Mouse (Mus musculus) liver, embryonic 15.5 days (tissue): Measurements from ENCODE around the gene Qrfp. TPM values are rescaled to one million over a fixed set of nuclear protein-coding genes. Genes with fewer than 3 reads are reported as not detected.
A peak's percentile ranks its signal among the peaks of the same experiment; 100 is the strongest.

Experiments
- ATAC-seq: fragments of 200-750 bp; cut with Nextera tagmentation; 2 replicates; pipeline ENCODE4 v1.8.0; 2017; ENCODE audit warnings: moderate number of reproducible peaks, mild to moderate bottlenecking, moderate library complexity; ENCODE audit not compliant: insufficient read depth
- H3K27ac ChIP-seq: fragments of 300-500 bp; sonication (generic); replicated peaks from 2 replicates; pipeline ENCODE4 v1.5.1; 2015; ENCODE audit warnings: mild to moderate bottlenecking, inconsistent platforms
- H3K27me3 ChIP-seq: fragments of 300-500 bp; sonication (generic); 2 replicates; pipeline ENCODE4 v1.6.1; 2015; ENCODE audit warnings: mild to moderate bottlenecking, inconsistent platforms
- H3K36me3 ChIP-seq: fragments of 300-500 bp; sonication (generic); replicated peaks from 2 replicates; pipeline ENCODE4 v1.6.1; 2015; ENCODE audit warnings: moderate library complexity, mild to moderate bottlenecking, inconsistent platforms
- H3K4me1 ChIP-seq: fragments of 300-500 bp; sonication (generic); replicated peaks from 2 replicates; pipeline ENCODE4 v1.6.1; 2015; ENCODE audit warnings: inconsistent platforms
- H3K4me2 ChIP-seq: fragments of 300-500 bp; sonication (generic); 2 replicates; pipeline ENCODE4 v1.6.1; 2015; ENCODE audit warnings: moderate library complexity, mild to moderate bottlenecking, inconsistent platforms
- H3K4me3 ChIP-seq: fragments of 300-500 bp; sonication (generic); replicated peaks from 2 replicates; pipeline ENCODE4 v1.5.1; 2015; ENCODE audit warnings: mild to moderate bottlenecking, inconsistent platforms
- H3K9ac ChIP-seq: fragments of 300-500 bp; sonication (generic); 2 replicates; pipeline ENCODE4 v1.6.1; 2015; ENCODE audit warnings: moderate library complexity, mild to moderate bottlenecking, inconsistent platforms
- H3K9me3 ChIP-seq: fragments of 300-500 bp; sonication (generic); replicated peaks from 2 replicates; pipeline ENCODE4 v1.6.1; 2016; ENCODE audit warnings: inconsistent platforms
- WGBS: fragments of 180-500 bp; shearing (Covaris S2); methylation state at CpG from one replicate; pipeline ENCODE4 v1.1.7; 2015; ENCODE audit warnings: mixed read lengths; ENCODE audit not compliant: insufficient replicate concordance; 5-methylcytosine and 5-hydroxymethylcytosine counted together
- polyA plus RNA-seq: library from polyadenylated mRNA; unstranded; fragments of >200 nt; fragmentation: Nextera tagmentation; extraction: Ambion mirVana; gene quantifications from 2 replicates; pipeline ENCODE4 v1.2.1, GENCODE M21; 2015

The Qrfp gene
- polyA plus RNA-seq, 1 experiment from 2014 or later: 0.08 TPM

- Histone ChIP-seq H3K9me3 (no peaks in the 10 kb centered on the region), H3K36me3 (no peaks in the 10 kb centered on the region), H3K9ac (no peak overlapping the region), H3K27ac (no peak overlapping the region), H3K4me1 (no peaks in the 10 kb centered on the region), H3K4me2 (no peak overlapping the region), H3K27me3 (peaks cover 23% of the 10 kb centered on the region), H3K4me3 (no peak overlapping the region)
- 32% methylated on average over 6 of the region's 6 CpGs for WGBS
- ATAC-seq: no peak
Measured at GRCm38 (mm10) chr2:31836985-31837384, 26.6 kb upstream of the Qrfp start.

- Histone ChIP-seq H3K9ac (no peak overlapping the region), H3K4me2 (no peak overlapping the region), H3K4me1 (no peaks in the 10 kb centered on the region), H3K27me3 (peaks cover 16% of the 10 kb centered on the region; the same call in 1 of the 2 replicates), H3K9me3 (no peaks in the 10 kb centered on the region), H3K4me3 (no peak overlapping the region), H3K27ac (no peak overlapping the region), H3K36me3 (no peaks in the 10 kb centered on the region)
- no peak for ATAC-seq
- 61% methylated on average over 10 of the region's 10 CpGs for WGBS
Measured at GRCm38 (mm10) chr2:31836091-31836490, 25.7 kb upstream of the Qrfp start.

- no peak for ATAC-seq
- Histone ChIP-seq H3K9ac (no peak overlapping the region), H3K27ac (no peak overlapping the region), H3K4me1 (no peaks in the 10 kb centered on the region), H3K36me3 (no peaks in the 10 kb centered on the region), H3K9me3 (no peaks in the 10 kb centered on the region), H3K4me2 (no peak overlapping the region), H3K27me3 (peaks cover 10% of the 10 kb centered on the region), H3K4me3 (no peak overlapping the region)
- WGBS: 31% methylated on average over 4 of the region's 4 CpGs
Measured at GRCm38 (mm10) chr2:31828311-31828825, 18.0 kb upstream of the Qrfp start.

GRCm38 (mm10) chr2:31827877-31828276, 17.5 kb upstream of the Qrfp start:
- H3K36me3 ChIP-seq: no peaks in the 10 kb centered on the region
- no peak overlapping the region for H3K4me2 ChIP-seq
- ATAC-seq: no peak
- peaks cover 4% of the 10 kb centered on the region; the same call in 1 of the 2 replicates for H3K4me1 ChIP-seq
- 48% methylated on average over 7 of the region's 7 CpGs for WGBS
- H3K9me3 ChIP-seq: no peaks in the 10 kb centered on the region
- H3K27ac ChIP-seq: no peak overlapping the region
- peaks cover 15% of the 10 kb centered on the region for H3K27me3 ChIP-seq
- no peak overlapping the region for H3K4me3 ChIP-seq
- no peak overlapping the region for H3K9ac ChIP-seq

GRCm38 (mm10) chr2:31826094-31827085, 16.0 kb upstream of the Qrfp start:
- no peak overlapping the region for H3K4me3 ChIP-seq
- H3K36me3 ChIP-seq: no peaks in the 10 kb centered on the region
- no peaks in the 10 kb centered on the region for H3K9me3 ChIP-seq
- no peak overlapping the region for H3K4me2 ChIP-seq
- H3K4me1 ChIP-seq: peaks cover 7% of the 10 kb centered on the region; the same call in 1 of the 2 replicates
- no peak overlapping the region for H3K27ac ChIP-seq
- H3K27me3 ChIP-seq: peaks cover 29% of the 10 kb centered on the region
- ATAC-seq: no peak
- 66% methylated on average over 14 of the region's 14 CpGs for WGBS
- no peak overlapping the region for H3K9ac ChIP-seq

GRCm38 (mm10) chr2:31825469-31825911, 15.1 kb upstream of the Qrfp start:
- H3K4me2 ChIP-seq: no peak overlapping the region
- no peak overlapping the region for H3K27ac ChIP-seq
- H3K9ac ChIP-seq: no peak overlapping the region
- 35% methylated on average over 16 of the region's 16 CpGs for WGBS
- peaks cover 7% of the 10 kb centered on the region; the same call in 1 of the 2 replicates for H3K4me1 ChIP-seq
- no peak for ATAC-seq
- no peaks in the 10 kb centered on the region for H3K9me3 ChIP-seq
- H3K4me3 ChIP-seq: no peak overlapping the region
- peaks cover 36% of the 10 kb centered on the region for H3K27me3 ChIP-seq
- no peaks in the 10 kb centered on the region for H3K36me3 ChIP-seq

- peaks cover 7% of the 10 kb centered on the region; the same call in 1 of the 2 replicates for H3K4me1 ChIP-seq
- H3K36me3 ChIP-seq: no peaks in the 10 kb centered on the region
- no peak overlapping the region for H3K4me3 ChIP-seq
- no peak for ATAC-seq
- peaks cover 36% of the 10 kb centered on the region for H3K27me3 ChIP-seq
- no peaks in the 10 kb centered on the region for H3K9me3 ChIP-seq
- no peak overlapping the region for H3K27ac ChIP-seq
- H3K9ac ChIP-seq: no peak overlapping the region
- H3K4me2 ChIP-seq: no peak overlapping the region
- 70% methylated on average over 13 of the region's 15 CpGs for WGBS
Measured at GRCm38 (mm10) chr2:31823933-31824730, 13.8 kb upstream of the Qrfp start.

GRCm38 (mm10) chr2:31822524-31823371, 12.4 kb upstream of the Qrfp start:
- peak overlapping the region; percentile 20; the same call in 1 of the 2 replicates for H3K4me2 ChIP-seq
- H3K4me1 ChIP-seq: peaks cover 7% of the 10 kb centered on the region; the same call in 1 of the 2 replicates
- H3K9ac ChIP-seq: no peak overlapping the region
- peaks cover 36% of the 10 kb centered on the region for H3K27me3 ChIP-seq
- 17% methylated on average over 39 of the region's 39 CpGs for WGBS
- no peaks in the 10 kb centered on the region for H3K36me3 ChIP-seq
- no peaks in the 10 kb centered on the region for H3K9me3 ChIP-seq
- H3K27ac ChIP-seq: no peak overlapping the region
- ATAC-seq: no peak
- H3K4me3 ChIP-seq: no peak overlapping the region

GRCm38 (mm10) chr2:31815367-31815766, 5.0 kb upstream of the Qrfp start:
- 20% methylated on average over 5 of the region's 5 CpGs for WGBS
- Histone ChIP-seq H3K9me3 (no peaks in the 10 kb centered on the region), H3K36me3 (no peaks in the 10 kb centered on the region), H3K27me3 (peaks cover 5% of the 10 kb centered on the region), H3K4me3 (no peak overlapping the region), H3K27ac (no peak overlapping the region), H3K9ac (no peak overlapping the region), H3K4me1 (0 out of 2 replicates have a peak, but pooled peaks cover under 1% of the 10 kb centered on the region), H3K4me2 (no peak overlapping the region)
- no peak for ATAC-seq

- no peak overlapping the region for H3K4me2 ChIP-seq
- no peak for ATAC-seq
- 55% methylated on average over 7 of the region's 7 CpGs for WGBS
Measured at GRCm38 (mm10) chr2:31814699-31815098, 4.3 kb upstream of the Qrfp start.

More at GRCm38 (mm10) chr2:31814699-31815098, 4.3 kb upstream of the Qrfp start:
- H3K4me1 ChIP-seq: 0 out of 2 replicates have a peak, but pooled peaks cover 6% of the 10 kb centered on the region
- no peaks in the 10 kb centered on the region for H3K36me3 ChIP-seq
- H3K9me3 ChIP-seq: no peaks in the 10 kb centered on the region
- no peak overlapping the region for H3K4me3 ChIP-seq
- H3K9ac ChIP-seq: no peak overlapping the region
- H3K27ac ChIP-seq: no peak overlapping the region
- H3K27me3 ChIP-seq: peaks cover 10% of the 10 kb centered on the region
